Mouse (Mus musculus) CH12.LX (cell line): ENCODE data around the gene Stc2. TPM values are rescaled to one million over a fixed set of nuclear protein-coding genes. Genes with fewer than 3 reads are reported as not detected.

Experiments
- polyA plus RNA-seq: library from polyadenylated mRNA; unstranded; fragments of >175 nt; gene quantifications from 2 replicates; pipeline ENCODE4 v1.2.1, GENCODE M21; 2012; ENCODE audit warnings: low read depth; ENCODE audit not compliant: insufficient read length
- total RNA-seq, 2 experiments: library from RNA; depleted of rRNA; stranded (reverse); fragments of 300-350 nt in 1 of 2; fragments of >200 nt in 1 of 2; gene quantifications; 2 replicates each; pipeline ENCODE4 v1.2.3; 2012 to 2014

Stc2 gene
- total and polyA plus RNA-seq, 3 experiments = not detected

Other genes starting within 250 kb of the Stc2 start
- not detected in 2 replicates for gene Gm17332, start 187.6 kb downstream of the Stc2 start, total RNA-seq (2012; rRNA removed)
- not detected in 2 replicates for gene Gm17332, start 187.6 kb downstream of the Stc2 start, total RNA-seq (2014; rRNA removed)
- gene Gm17332, start 187.6 kb downstream of the Stc2 start, polyA plus RNA-seq = not detected in 2 replicates